Mouse (Mus musculus): ENCODE data around the gene Gnpat. TPM values are rescaled to one million over a fixed set of nuclear protein-coding genes. Genes with fewer than 3 reads are reported as not detected.

Gnpat gene
- polyA plus RNA-seq (2012; ENCODE audit: low replicate concordance), result 34.3 and 41.1 TPM in 2 replicates

GRCm38 (mm10) chr8:124862321-124863162 is at the start of gene Gnpat, which contains the start of gene 2810004N23Rik:
Gene Gnpat, plus strand, starts transcription at chr8:124863033.
Gene 2810004N23Rik, minus strand, starts transcription at chr8:124863120.

GRCm38 (mm10) chr8:124897386-124898250 is 34.8 kb downstream of the Gnpat start, which contains the start of the genes Exoc8 and Sprtn:
Gene Exoc8, minus strand, starts transcription at chr8:124897705.
Gene Sprtn, plus strand, starts transcription at chr8:124897886.

Other genes with a start within 250 kb of the Gnpat start
- 14.4 and 17.5 TPM in 2 replicates for gene 2310022B05Rik, start 199.7 kb upstream of the Gnpat start, polyA plus RNA-seq (2012; ENCODE audit: low replicate concordance)
- gene Ttc13, start 141.1 kb upstream of the Gnpat start, polyA plus RNA-seq (2012; ENCODE audit: low replicate concordance), result 7.2 and 17.7 TPM in 2 replicates
- 15.4 and 16.1 TPM in 2 replicates for gene Arv1, start 140.9 kb upstream of the Gnpat start, polyA plus RNA-seq (2012; ENCODE audit: low replicate concordance)
- gene Fam89a, start 111.2 kb upstream of the Gnpat start, polyA plus RNA-seq (2012; ENCODE audit: low replicate concordance), result 0.39 and 0.44 TPM in 2 replicates
- 0.05 TPM in 1 of 2 replicates, not detected in the other for gene Trim67, start 69.9 kb upstream of the Gnpat start, polyA plus RNA-seq (2012; ENCODE audit: low replicate concordance)
- gene 2810004N23Rik, start 87 bp downstream of the Gnpat start, polyA plus RNA-seq (2012; ENCODE audit: low replicate concordance), result 8.6 and 25.1 TPM in 2 replicates
- 7.1 and 9.2 TPM in 2 replicates for gene Exoc8, start 34.7 kb downstream of the Gnpat start, polyA plus RNA-seq (2012; ENCODE audit: low replicate concordance)
- gene Sprtn, start 34.9 kb downstream of the Gnpat start, polyA plus RNA-seq (2012; ENCODE audit: low replicate concordance), result 2.7 and 9.9 TPM in 2 replicates
- gene Egln1, start 86.3 kb downstream of the Gnpat start, polyA plus RNA-seq (2012; ENCODE audit: low replicate concordance), result 15.7 and 16.8 TPM in 2 replicates
- gene Tsnax, start 150.0 kb downstream of the Gnpat start, polyA plus RNA-seq (2012; ENCODE audit: low replicate concordance), result 11.4 and 17.3 TPM in 2 replicates
- gene Disc1, start 191.2 kb downstream of the Gnpat start, polyA plus RNA-seq (2012; ENCODE audit: low replicate concordance), result 0.48 and 0.52 TPM in 2 replicates